Mouse (Mus musculus): ENCODE measurements at regions not wholly inside any gene's neighbourhood (a gene's known extent, or its start where the extent isn't known, plus 50 kb on each side); places are given as distances from the start of the nearest gene placed in this dataset.

DNA sequence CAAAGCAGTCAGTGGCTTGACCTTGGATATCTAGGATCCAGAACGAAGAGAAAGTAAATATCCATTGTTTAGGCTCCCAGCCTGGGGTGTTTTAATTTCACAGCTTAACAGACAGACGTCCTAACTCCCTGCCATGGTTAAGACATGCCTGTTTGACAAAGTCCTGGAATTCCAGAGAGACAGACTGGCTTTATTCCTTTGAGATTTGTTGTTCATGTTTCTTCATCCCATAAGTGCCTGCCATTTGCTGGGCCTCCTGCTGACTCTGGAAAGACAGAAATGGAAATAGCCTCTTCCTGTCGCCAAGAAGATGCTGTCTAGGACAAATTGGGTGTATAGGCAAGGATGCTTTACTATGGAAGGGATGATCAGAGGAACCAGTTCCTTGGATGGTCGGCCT lies 285.5 kb downstream of the Rnf144a start:
- no peak for TF ChIP-seq CTCF (IDR thresholded peaks at IDR 0.05)
- no peak for TF ChIP-seq EP300 (IDR thresholded peaks at IDR 0.05)

Measured in lung, postnatal 0 days (tissue).